Mouse (Mus musculus) neural tube, embryonic 13.5 days (tissue): ENCODE results near the gene Bpifa6. TPM values are rescaled to one million over a fixed set of nuclear protein-coding genes. Genes with fewer than 3 reads are reported as not detected.
"Not testable (repeated sequence)": the region's sequence is repeated elsewhere in the genome, so short reads cannot be mapped to it uniquely, and the experiment has no call there.

Experiments
- ATAC-seq: fragments of 200-750 bp; cut with Nextera tagmentation; 2 replicates; pipeline ENCODE4 v1.8.0; 2017; ENCODE audit warnings: low read depth, mild to moderate bottlenecking, moderate TSS enrichment, moderate library complexity
- H3K27ac ChIP-seq: fragments of 300-500 bp; sonication (generic); replicated peaks from 2 replicates; pipeline ENCODE4 v1.5.1; 2015; ENCODE audit warnings: moderate library complexity, mild to moderate bottlenecking, inconsistent platforms
- H3K27me3 ChIP-seq: fragments of 300-500 bp; sonication (generic); 2 replicates; pipeline ENCODE4 v1.6.1; 2015; ENCODE audit warnings: mild to moderate bottlenecking, inconsistent platforms
- H3K36me3 ChIP-seq: fragments of 300-500 bp; sonication (generic); 2 replicates; pipeline ENCODE4 v1.6.1; 2015; ENCODE audit warnings: mild to moderate bottlenecking, inconsistent platforms
- H3K4me1 ChIP-seq: fragments of 300-500 bp; sonication (generic); replicated peaks from 2 replicates; pipeline ENCODE4 v1.6.1; 2015; ENCODE audit warnings: inconsistent platforms
- H3K4me2 ChIP-seq: fragments of 300-500 bp; sonication (generic); 2 replicates; pipeline ENCODE4 v1.6.1; 2015; ENCODE audit warnings: inconsistent platforms, mild to moderate bottlenecking, moderate library complexity
- H3K4me3 ChIP-seq: fragments of 300-500 bp; sonication (generic); 2 replicates; pipeline ENCODE4 v1.5.1; 2015; ENCODE audit warnings: mild to moderate bottlenecking, inconsistent platforms
- H3K9ac ChIP-seq: fragments of 300-500 bp; sonication (generic); 2 replicates; pipeline ENCODE4 v1.6.1; 2015; ENCODE audit warnings: moderate library complexity, mild to moderate bottlenecking, inconsistent platforms
- H3K9me3 ChIP-seq: fragments of 300-500 bp; sonication (generic); 2 replicates; pipeline ENCODE4 v1.6.1; 2016; ENCODE audit warnings: inconsistent platforms
- WGBS: fragments of 180-500 bp; shearing (Covaris S2); methylation state at CpG from one replicate; pipeline ENCODE4 v1.1.7; 2015; 5-methylcytosine and 5-hydroxymethylcytosine counted together
- polyA plus RNA-seq: library from polyadenylated mRNA; unstranded; fragments of >200 nt; fragmentation: Nextera tagmentation; extraction: Ambion mirVana; gene quantifications from 2 replicates; pipeline ENCODE4 v1.2.1, GENCODE M21; 2015

Bpifa6 gene
- polyA plus RNA-seq, 1 experiment from 2014 or later = not detected

GRCm38 (mm10) chr2:153995770-153996169 lies 21.0 kb downstream of the Bpifa6 start:
- Histone ChIP-seq H3K4me1 (no peaks in the 10 kb centered on the region), H3K9ac (no peak overlapping the region), H3K4me2 (no peak overlapping the region), H3K36me3 (no peaks in the 10 kb centered on the region), H3K27me3 (no peaks in the 10 kb centered on the region), H3K4me3 (no peak overlapping the region), H3K9me3 (no peaks in the 10 kb centered on the region), H3K27ac (no peak overlapping the region)
- ATAC-seq = no peak; the same call in 1 of the 2 replicates
- 7% methylated on average over 7 of the region's 7 CpGs for WGBS

- no peak overlapping the region for H3K4me2 ChIP-seq
- no peaks in the 10 kb centered on the region for H3K27me3 ChIP-seq
- H3K4me1 ChIP-seq = no peaks in the 10 kb centered on the region
- no peak overlapping the region for H3K9ac ChIP-seq
- H3K27ac ChIP-seq = no peak overlapping the region
- H3K9me3 ChIP-seq = no peaks in the 10 kb centered on the region
- no peak for ATAC-seq
- WGBS = 79% methylated on average over 3 of the region's 3 CpGs
- H3K36me3 ChIP-seq = no peaks in the 10 kb centered on the region
- no peak overlapping the region for H3K4me3 ChIP-seq
Observed at GRCm38 (mm10) chr2:154000501-154000900, 25.8 kb downstream of the Bpifa6 start.

GRCm38 (mm10) chr2:154001056-154001455 lies 26.3 kb downstream of the Bpifa6 start:
- no peak for ATAC-seq
- no peaks in the 10 kb centered on the region for H3K4me1 ChIP-seq
- no peaks in the 10 kb centered on the region for H3K27me3 ChIP-seq
- no peak overlapping the region for H3K9ac ChIP-seq
- H3K9me3 ChIP-seq = no peaks in the 10 kb centered on the region
- H3K27ac ChIP-seq = no peak overlapping the region
- no peak overlapping the region for H3K4me3 ChIP-seq
- no peaks in the 10 kb centered on the region for H3K36me3 ChIP-seq
- H3K4me2 ChIP-seq = no peak overlapping the region

GRCm38 (mm10) chr2:154004456-154004855 lies 29.7 kb downstream of the Bpifa6 start:
- ATAC-seq = no peak
- Histone ChIP-seq H3K9ac (no peak overlapping the region), H3K27ac (no peak overlapping the region), H3K4me3 (no peak overlapping the region), H3K4me1 (no peaks in the 10 kb centered on the region), H3K4me2 (no peak overlapping the region), H3K9me3 (no peaks in the 10 kb centered on the region), H3K27me3 (no peaks in the 10 kb centered on the region), H3K36me3 (no peaks in the 10 kb centered on the region)
- WGBS = 35% methylated on average over 1 of the region's 1 CpGs

- Histone ChIP-seq H3K4me3 (no peak overlapping the region), H3K9ac (no peak overlapping the region), H3K4me1 (no peaks in the 10 kb centered on the region), H3K27me3 (no peaks in the 10 kb centered on the region), H3K4me2 (no peak overlapping the region), H3K36me3 (no peaks in the 10 kb centered on the region), H3K27ac (no peak overlapping the region), H3K9me3 (no peaks in the 10 kb centered on the region)
- WGBS = 97% methylated on average over 1 of the region's 1 CpGs
- ATAC-seq = no peak
Observed at GRCm38 (mm10) chr2:154005094-154005493, 30.3 kb downstream of the Bpifa6 start.

GRCm38 (mm10) chr2:154005734-154006133 lies 31.0 kb downstream of the Bpifa6 start:
- Histone ChIP-seq H3K27ac (no peak overlapping the region), H3K4me3 (no peak overlapping the region), H3K9me3 (no peaks in the 10 kb centered on the region), H3K27me3 (no peaks in the 10 kb centered on the region), H3K36me3 (no peaks in the 10 kb centered on the region), H3K4me2 (no peak overlapping the region), H3K9ac (no peak overlapping the region), H3K4me1 (no peaks in the 10 kb centered on the region)
- 90% methylated on average over 4 of the region's 4 CpGs for WGBS
- no peak for ATAC-seq

- Histone ChIP-seq H3K27me3 (no peaks in the 10 kb centered on the region), H3K27ac (no peak overlapping the region), H3K9me3 (no peaks in the 10 kb centered on the region), H3K4me2 (no peak overlapping the region), H3K4me1 (no peaks in the 10 kb centered on the region), H3K4me3 (no peak overlapping the region), H3K9ac (no peak overlapping the region), H3K36me3 (no peaks in the 10 kb centered on the region)
- no peak for ATAC-seq
- 88% methylated on average over 2 of the region's 2 CpGs for WGBS
Observed at GRCm38 (mm10) chr2:154006331-154006730, 31.6 kb downstream of the Bpifa6 start.

- Histone ChIP-seq H3K9me3 (no peaks in the 10 kb centered on the region), H3K27me3 (no peaks in the 10 kb centered on the region), H3K27ac (no peak overlapping the region), H3K9ac (no peak overlapping the region), H3K36me3 (no peaks in the 10 kb centered on the region), H3K4me2 (no peak overlapping the region), H3K4me3 (no peak overlapping the region), H3K4me1 (no peaks in the 10 kb centered on the region)
- WGBS = 94% methylated on average over 1 of the region's 1 CpGs
- no peak for ATAC-seq
Observed at GRCm38 (mm10) chr2:154007381-154007780, 32.6 kb downstream of the Bpifa6 start.

- Histone ChIP-seq H3K4me2 (no peak within 1 kb of the TSS), H3K27me3 (no peaks in the 10 kb centered on the region), H3K27ac (no peak within 1 kb of the TSS), H3K4me3 (no peak within 1 kb of the TSS), H3K9ac (no peak within 1 kb of the TSS), H3K4me1 (no peaks in the 10 kb centered on the region), H3K9me3 (no peaks in the 10 kb centered on the region), H3K36me3 (no peaks in the 10 kb centered on the region)
- no peak for ATAC-seq
- 85% methylated on average over 3 of the region's 3 CpGs for WGBS
Observed at GRCm38 (mm10) chr2:154007965-154008364, 33.2 kb downstream of the Bpifa6 start, which contains the start of gene Bpifa2. Bpifa2 (plus strand) TSS chr2:154008265.

GRCm38 (mm10) chr2:154017990-154018389 lies 43.2 kb downstream of the Bpifa6 start:
- Histone ChIP-seq H3K4me3 (no peak overlapping the region), H3K9me3 (no peaks in the 10 kb centered on the region), H3K27me3 (no peaks in the 10 kb centered on the region), H3K4me2 (no peak overlapping the region), H3K36me3 (no peaks in the 10 kb centered on the region), H3K27ac (no peak overlapping the region), H3K4me1 (no peaks in the 10 kb centered on the region), H3K9ac (no peak overlapping the region)
- 85% methylated on average over 1 of the region's 1 CpGs for WGBS
- ATAC-seq = no peak

GRCm38 (mm10) chr2:154024676-154025075 lies 49.9 kb downstream of the Bpifa6 start:
- not testable (repeated sequence) for H3K4me1 ChIP-seq, H3K4me3 ChIP-seq, H3K36me3 ChIP-seq, H3K9me3 ChIP-seq, H3K9ac ChIP-seq, ATAC-seq, H3K27me3 ChIP-seq, H3K27ac ChIP-seq, H3K4me2 ChIP-seq
- WGBS = 96% methylated on average over 4 of the region's 4 CpGs

GRCm38 (mm10) chr2:154038932-154039331 lies 64.2 kb downstream of the Bpifa6 start:
- H3K4me1 ChIP-seq = no peaks in the 10 kb centered on the region
- H3K36me3 ChIP-seq = no peaks in the 10 kb centered on the region
- WGBS = 61% methylated on average over 2 of the region's 2 CpGs
- no peak for ATAC-seq
- H3K9me3 ChIP-seq = no peaks in the 10 kb centered on the region
- H3K9ac ChIP-seq = no peak overlapping the region
- no peak overlapping the region for H3K27ac ChIP-seq
- no peak overlapping the region for H3K4me2 ChIP-seq
- H3K27me3 ChIP-seq = no peaks in the 10 kb centered on the region
- H3K4me3 ChIP-seq = no peak overlapping the region

- Histone ChIP-seq H3K27ac (no peak overlapping the region), H3K4me3 (no peak overlapping the region), H3K27me3 (no peaks in the 10 kb centered on the region), H3K36me3 (no peaks in the 10 kb centered on the region), H3K4me2 (no peak overlapping the region), H3K9me3 (no peaks in the 10 kb centered on the region), H3K9ac (no peak overlapping the region), H3K4me1 (peaks cover 17% of the 10 kb centered on the region)
- no peak for ATAC-seq
- 92% methylated on average over 3 of the region's 3 CpGs for WGBS
Observed at GRCm38 (mm10) chr2:154044743-154045142, 70.0 kb downstream of the Bpifa6 start.
